Mouse (Mus musculus) embryo, embryonic 10 days (tissue): ENCODE data around the gene Tnnt2.

Experiments
- DNase-seq: peaks from one replicate; pipeline ENCODE4 v3.0.0-alpha.2; 2015; ENCODE audit warnings: low spot score

Tnnt2 gene

GRCm38 (mm10) chr1:135899991-135900515 lies 63.9 kb downstream of the Tnnt2 start:
- DNase-seq = no peak
